Mouse (Mus musculus): Measurements from ENCODE around the gene Trak1. TPM values are rescaled to one million over a fixed set of nuclear protein-coding genes. Genes with fewer than 3 reads are reported as not detected.

Trak1 gene
- polyA plus RNA-seq, 1 experiment from 2014 or later, result 17.7 TPM

DNA sequence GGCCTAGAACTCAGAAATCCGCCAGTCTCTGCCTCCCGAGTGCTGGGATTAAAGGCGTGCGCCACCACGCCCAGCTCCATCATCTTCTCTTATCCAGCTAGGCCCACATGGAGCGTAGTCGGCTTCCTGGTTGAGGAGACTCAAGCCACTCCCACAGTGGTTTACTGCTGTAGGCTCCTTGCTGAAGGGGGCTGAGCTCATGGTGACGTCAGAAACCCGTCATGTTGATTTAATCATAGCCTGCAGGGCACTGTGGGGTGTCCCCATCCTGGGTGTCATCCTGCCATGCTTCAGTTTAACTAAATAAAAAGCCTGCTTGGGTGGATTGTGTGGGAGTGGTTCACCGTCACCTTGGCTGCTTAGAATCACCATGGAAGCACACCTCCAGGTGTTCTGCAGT is 92.0 kb downstream of the Trak1 start:
- Histone ChIP-seq H3K9me3 (no peaks in the 10 kb centered on the region), H3K4me2 (no peak overlapping the region), H3K4me3 (no peak overlapping the region), H3K4me1 (peaks cover 25% of the 10 kb centered on the region), H3K27me3 (no peaks in the 10 kb centered on the region), H3K9ac (no peak overlapping the region), H3K27ac (no peak overlapping the region), H3K36me3 (peaks cover 4% of the 10 kb centered on the region; the same call in 1 of the 2 replicates)
- ATAC-seq (ENCODE audit: insufficient number of reproducible peaks, insufficient read depth, low FRiP score, low TSS enrichment, low read depth), result no peak
- WGBS, result 75% methylated on average over 10 of the region's 10 CpGs

DNA sequence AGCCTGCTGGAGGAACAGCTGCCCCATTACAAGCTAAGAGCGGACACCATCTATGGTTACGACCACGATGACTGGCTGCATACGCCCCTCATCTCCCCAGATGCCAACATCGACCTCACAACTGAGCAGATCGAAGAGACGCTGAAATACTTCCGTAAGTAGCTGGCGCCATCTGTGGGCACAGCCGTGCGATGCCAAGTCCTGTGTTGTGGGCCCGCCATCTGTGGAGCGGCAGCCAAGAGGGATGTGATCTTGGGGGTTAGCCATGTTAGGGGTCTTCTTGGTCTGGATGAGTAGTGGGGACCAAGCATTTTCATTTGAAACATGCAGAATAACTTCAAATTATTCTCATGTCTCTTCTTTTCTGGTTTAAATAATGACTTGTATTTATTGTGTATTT is 94.6 kb downstream of the Trak1 start:
- 91% methylated on average over 13 of the region's 13 CpGs for WGBS
- Histone ChIP-seq H3K4me1 (peaks cover 14% of the 10 kb centered on the region), H3K9me3 (no peaks in the 10 kb centered on the region), H3K4me3 (no peak overlapping the region), H3K9ac (no peak overlapping the region), H3K4me2 (no peak overlapping the region), H3K27ac (no peak overlapping the region), H3K27me3 (no peaks in the 10 kb centered on the region), H3K36me3 (peaks cover 4% of the 10 kb centered on the region; the same call in 1 of the 2 replicates)
- ATAC-seq (ENCODE audit: insufficient number of reproducible peaks, insufficient read depth, low FRiP score, low TSS enrichment, low read depth), result no peak

DNA sequence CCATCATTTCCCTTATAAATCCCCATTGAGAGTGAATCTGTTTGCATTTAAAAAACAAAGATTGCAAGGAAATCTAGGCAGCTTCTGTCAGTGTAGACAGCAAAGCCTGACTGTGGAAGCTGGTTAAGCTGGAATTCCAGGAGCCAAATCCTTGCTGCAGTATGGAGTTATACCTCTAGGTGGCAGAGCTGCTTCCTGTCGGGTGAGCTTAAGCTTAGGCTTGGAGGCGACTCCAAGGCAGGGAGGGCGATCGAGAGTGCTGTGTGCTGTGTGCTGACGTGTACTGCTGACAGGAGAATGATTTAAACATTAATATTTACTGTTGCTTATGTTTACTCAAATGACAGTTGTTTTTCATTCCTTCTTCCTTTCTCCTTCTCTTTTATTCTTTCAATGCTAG is 95.1 kb downstream of the Trak1 start:
- no peak overlapping the region for H3K4me3 ChIP-seq
- H3K9me3 ChIP-seq, result no peaks in the 10 kb centered on the region
- ATAC-seq (ENCODE audit: insufficient number of reproducible peaks, insufficient read depth, low FRiP score, low TSS enrichment, low read depth), result no peak
- peaks cover 14% of the 10 kb centered on the region for H3K4me1 ChIP-seq
- H3K9ac ChIP-seq, result no peak overlapping the region
- no peak overlapping the region for H3K4me2 ChIP-seq
- peaks cover 4% of the 10 kb centered on the region; the same call in 1 of the 2 replicates for H3K36me3 ChIP-seq
- WGBS, result 29% methylated on average over 5 of the region's 5 CpGs
- H3K27ac ChIP-seq, result no peak overlapping the region
- no peaks in the 10 kb centered on the region for H3K27me3 ChIP-seq

DNA sequence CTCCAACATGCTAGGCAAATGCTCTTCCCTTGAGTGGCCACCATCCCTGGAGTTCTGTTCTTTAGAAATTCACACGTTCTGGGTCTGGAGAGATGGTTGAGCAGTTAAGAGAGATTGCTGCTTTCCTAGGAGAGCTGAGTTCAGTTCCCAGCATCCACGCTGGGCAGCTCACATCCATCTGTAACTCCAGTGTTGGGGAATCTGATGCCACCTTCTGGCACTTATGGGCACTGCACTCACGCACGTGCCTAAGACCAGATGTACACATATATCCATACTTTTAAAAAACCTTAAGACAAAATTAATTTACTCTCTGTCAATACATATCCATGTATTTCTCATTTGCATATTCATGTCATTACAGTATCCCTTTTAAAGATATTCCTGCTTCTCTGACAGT is 95.8 kb downstream of the Trak1 start:
- Histone ChIP-seq H3K27me3 (no peaks in the 10 kb centered on the region), H3K4me2 (no peak overlapping the region), H3K9me3 (no peaks in the 10 kb centered on the region), H3K27ac (no peak overlapping the region), H3K4me1 (peaks cover 13% of the 10 kb centered on the region), H3K36me3 (peaks cover 4% of the 10 kb centered on the region; the same call in 1 of the 2 replicates), H3K4me3 (no peak overlapping the region), H3K9ac (no peak overlapping the region)
- no peak for ATAC-seq (ENCODE audit: insufficient number of reproducible peaks, insufficient read depth, low FRiP score, low TSS enrichment, low read depth)
- 94% methylated on average over 4 of the region's 4 CpGs for WGBS

DNA sequence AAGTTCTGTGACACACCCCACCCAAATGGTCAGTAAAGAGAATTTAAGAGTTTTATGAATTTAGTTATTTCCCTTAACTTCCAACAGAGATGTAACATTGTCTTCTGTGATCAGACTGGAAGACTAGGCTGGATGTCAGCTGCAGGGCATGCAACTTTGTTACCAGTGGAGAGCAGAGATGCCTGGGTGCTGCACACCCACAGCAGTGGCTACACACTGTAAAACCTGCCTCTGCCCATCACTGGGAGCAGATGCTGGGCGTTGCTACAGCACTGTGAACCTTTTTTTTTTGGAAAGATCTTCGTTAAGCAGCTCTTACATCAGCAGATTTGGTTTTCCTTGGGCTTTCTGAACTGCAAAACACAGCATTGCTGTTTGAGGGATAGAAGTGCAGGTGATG is 97.6 kb downstream of the Trak1 start:
- WGBS, result 87% methylated on average over 2 of the region's 2 CpGs
- no peak overlapping the region for H3K27ac ChIP-seq
- H3K4me3 ChIP-seq, result no peak overlapping the region
- no peaks in the 10 kb centered on the region for H3K27me3 ChIP-seq
- H3K9ac ChIP-seq, result no peak overlapping the region
- peaks cover 4% of the 10 kb centered on the region; the same call in 1 of the 2 replicates for H3K36me3 ChIP-seq
- no peak overlapping the region for H3K4me2 ChIP-seq
- peaks cover 8% of the 10 kb centered on the region for H3K4me1 ChIP-seq
- ATAC-seq (ENCODE audit: insufficient number of reproducible peaks, insufficient read depth, low FRiP score, low TSS enrichment, low read depth), result no peak
- H3K9me3 ChIP-seq, result no peaks in the 10 kb centered on the region

DNA sequence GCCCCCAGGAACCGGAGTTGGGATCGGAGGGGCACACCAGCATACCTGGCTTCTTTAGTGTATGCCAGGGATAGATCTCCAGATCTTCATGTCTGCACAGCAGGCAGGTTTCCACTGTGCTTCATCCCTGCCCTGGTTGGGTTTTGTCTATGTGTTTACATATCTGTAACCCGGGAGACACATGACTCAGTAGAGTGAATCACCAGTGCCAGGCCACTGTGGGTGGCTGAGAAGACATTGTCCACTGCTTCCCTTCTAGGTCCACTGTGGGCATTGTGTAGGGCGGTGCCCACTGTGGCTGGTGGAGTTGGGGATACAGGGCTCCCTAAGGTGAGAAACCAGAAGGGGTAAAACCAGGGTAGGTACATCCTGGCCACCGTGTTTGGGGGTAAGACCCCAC is 98.5 kb downstream of the Trak1 start:
- WGBS, result 91% methylated on average over 5 of the region's 5 CpGs
- H3K27me3 ChIP-seq, result no peaks in the 10 kb centered on the region
- no peak for ATAC-seq (ENCODE audit: insufficient number of reproducible peaks, insufficient read depth, low FRiP score, low TSS enrichment, low read depth)
- no peak overlapping the region for H3K27ac ChIP-seq
- H3K9ac ChIP-seq, result no peak overlapping the region
- peaks cover 8% of the 10 kb centered on the region for H3K4me1 ChIP-seq
- H3K4me2 ChIP-seq, result no peak overlapping the region
- no peaks in the 10 kb centered on the region for H3K9me3 ChIP-seq
- H3K36me3 ChIP-seq, result peaks cover 4% of the 10 kb centered on the region; the same call in 1 of the 2 replicates
- H3K4me3 ChIP-seq, result no peak overlapping the region

DNA sequence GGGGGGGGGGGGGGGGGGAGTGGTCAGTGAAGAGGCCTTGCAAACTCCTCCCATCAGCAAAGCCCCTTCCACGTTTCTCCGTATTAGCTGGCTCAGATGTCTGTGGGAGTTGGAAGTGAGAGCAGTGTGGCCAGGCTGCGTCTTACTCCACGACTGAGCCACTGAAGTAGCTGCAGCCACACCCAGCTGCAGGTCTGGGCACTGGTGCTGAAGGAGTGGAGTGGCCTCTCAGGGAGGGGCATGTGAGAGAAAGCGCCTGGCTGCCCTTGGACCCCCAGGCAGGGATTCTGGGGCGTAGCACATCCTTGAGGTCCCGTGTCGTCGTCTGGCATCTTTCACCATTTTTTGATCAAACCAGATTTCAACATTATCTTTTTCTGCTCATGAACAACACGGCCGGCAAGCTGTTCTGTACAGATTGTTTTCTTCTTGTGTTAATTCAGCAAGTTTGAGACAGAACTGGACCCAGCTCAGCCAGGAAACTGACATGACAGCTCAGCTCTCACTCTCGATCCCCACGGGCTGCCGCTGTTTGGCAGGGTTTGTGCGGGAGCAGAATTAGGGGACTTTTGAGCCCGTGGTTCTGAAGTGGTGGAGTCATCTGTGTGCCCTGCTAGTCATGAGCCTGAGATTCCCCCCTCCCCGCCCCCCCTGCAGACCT is 100.9 kb downstream of the Trak1 start:
- H3K9ac ChIP-seq, result no peak overlapping the region
- no peak overlapping the region for H3K4me3 ChIP-seq
- no peaks in the 10 kb centered on the region for H3K9me3 ChIP-seq
- no peaks in the 10 kb centered on the region for H3K27me3 ChIP-seq
- H3K4me2 ChIP-seq, result no peak overlapping the region
- H3K27ac ChIP-seq, result no peak overlapping the region; the same call in 1 of the 2 replicates
- H3K36me3 ChIP-seq, result no peaks in the 10 kb centered on the region
- H3K4me1 ChIP-seq, result peaks cover 14% of the 10 kb centered on the region
- 58% methylated on average over 17 of the region's 17 CpGs for WGBS
- ATAC-seq (ENCODE audit: insufficient number of reproducible peaks, insufficient read depth, low FRiP score, low TSS enrichment, low read depth), result no peak

DNA sequence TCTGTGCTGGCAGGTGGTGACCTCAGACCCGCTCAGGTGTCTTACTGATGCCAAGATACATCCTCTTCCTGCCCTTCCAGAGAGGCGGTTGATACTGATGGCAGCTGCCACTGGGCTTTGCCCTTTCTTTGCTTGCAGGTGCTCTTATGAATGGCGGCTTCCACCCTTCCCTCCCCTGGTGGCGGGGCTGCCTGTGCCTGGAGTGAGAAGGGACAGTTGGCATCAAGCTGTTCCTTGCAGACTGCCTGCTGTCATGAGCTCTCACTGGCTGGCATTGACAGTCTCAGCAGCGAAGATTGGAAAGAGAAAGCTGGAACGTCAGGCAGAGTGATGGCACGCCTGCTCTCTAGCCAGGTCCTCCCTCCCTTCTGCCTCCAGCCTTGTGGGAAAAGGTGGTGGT is 101.5 kb downstream of the Trak1 start:
- Histone ChIP-seq H3K4me1 (peaks cover 19% of the 10 kb centered on the region), H3K27me3 (no peaks in the 10 kb centered on the region), H3K9me3 (no peaks in the 10 kb centered on the region), H3K27ac (no peak overlapping the region), H3K9ac (no peak overlapping the region), H3K36me3 (no peaks in the 10 kb centered on the region), H3K4me2 (no peak overlapping the region), H3K4me3 (no peak overlapping the region)
- ATAC-seq (ENCODE audit: insufficient number of reproducible peaks, insufficient read depth, low FRiP score, low TSS enrichment, low read depth), result no peak
- WGBS, result 73% methylated on average over 7 of the region's 7 CpGs

DNA sequence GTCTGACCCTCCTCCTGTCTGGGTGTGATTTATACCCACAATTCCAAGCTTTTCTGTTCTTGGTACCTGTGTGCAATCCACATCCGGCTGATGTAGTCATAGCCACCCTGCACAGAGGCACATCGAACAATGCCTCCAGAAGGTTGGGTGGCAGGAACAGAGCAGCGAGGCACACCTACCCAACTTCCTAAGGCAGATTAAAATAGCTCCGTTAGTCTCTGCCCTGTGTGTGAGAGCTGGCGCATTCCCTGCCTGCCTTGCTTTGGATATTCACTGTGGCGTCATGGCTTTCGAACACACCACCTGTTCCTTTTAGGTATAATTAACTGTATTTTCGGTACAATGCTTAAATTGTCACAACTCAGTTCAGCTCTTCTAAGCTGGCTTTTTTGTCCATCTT is 103.3 kb downstream of the Trak1 start:
- Histone ChIP-seq H3K9me3 (no peaks in the 10 kb centered on the region), H3K9ac (no peak overlapping the region), H3K4me1 (peaks cover 21% of the 10 kb centered on the region), H3K4me2 (no peak overlapping the region), H3K36me3 (no peaks in the 10 kb centered on the region), H3K27ac (no peak overlapping the region), H3K4me3 (no peak overlapping the region), H3K27me3 (no peaks in the 10 kb centered on the region)
- WGBS, result 87% methylated on average over 8 of the region's 8 CpGs
- ATAC-seq (ENCODE audit: insufficient number of reproducible peaks, insufficient read depth, low FRiP score, low TSS enrichment, low read depth), result no peak

DNA sequence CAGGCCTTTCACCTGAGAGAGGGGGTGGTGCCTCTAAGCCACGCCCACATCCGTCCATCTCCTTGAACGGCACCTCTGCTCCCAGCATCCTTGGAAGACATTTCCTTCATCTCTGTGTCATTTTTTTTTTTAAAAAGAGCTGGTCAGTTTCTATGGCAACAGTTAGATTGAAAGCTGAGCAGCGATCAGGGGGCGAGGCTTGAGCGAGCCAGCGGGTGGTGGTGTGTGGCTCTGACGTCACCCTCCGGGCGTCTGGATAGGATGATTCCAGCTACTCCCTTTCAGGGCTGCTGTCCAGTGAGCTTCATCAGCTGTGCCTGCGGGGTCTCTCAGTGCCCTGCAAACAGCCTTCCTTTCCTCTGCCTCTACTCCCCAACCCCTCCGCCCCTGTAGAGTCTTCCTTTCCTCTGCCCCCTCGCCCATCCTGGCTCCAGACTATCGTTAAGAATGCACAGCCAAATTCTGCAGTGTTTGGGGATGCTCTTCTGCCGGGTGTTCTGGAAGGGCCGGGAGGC is 105.9 kb downstream of the Trak1 start:
- Histone ChIP-seq H3K4me1 (peaks cover 14% of the 10 kb centered on the region), H3K27ac (peak overlapping the region; percentile 51; the same call in 1 of the 2 replicates), H3K4me2 (peak overlapping the region; percentile 61), H3K9ac (peak overlapping the region; percentile 58; the same call in 1 of the 2 replicates), H3K4me3 (peak overlapping the region; percentile 36), H3K27me3 (no peaks in the 10 kb centered on the region), H3K9me3 (no peaks in the 10 kb centered on the region), H3K36me3 (no peaks in the 10 kb centered on the region)
- peak; percentile 82 for ATAC-seq (ENCODE audit: insufficient number of reproducible peaks, insufficient read depth, low FRiP score, low TSS enrichment, low read depth)
- WGBS, result 14% methylated on average over 16 of the region's 16 CpGs

DNA sequence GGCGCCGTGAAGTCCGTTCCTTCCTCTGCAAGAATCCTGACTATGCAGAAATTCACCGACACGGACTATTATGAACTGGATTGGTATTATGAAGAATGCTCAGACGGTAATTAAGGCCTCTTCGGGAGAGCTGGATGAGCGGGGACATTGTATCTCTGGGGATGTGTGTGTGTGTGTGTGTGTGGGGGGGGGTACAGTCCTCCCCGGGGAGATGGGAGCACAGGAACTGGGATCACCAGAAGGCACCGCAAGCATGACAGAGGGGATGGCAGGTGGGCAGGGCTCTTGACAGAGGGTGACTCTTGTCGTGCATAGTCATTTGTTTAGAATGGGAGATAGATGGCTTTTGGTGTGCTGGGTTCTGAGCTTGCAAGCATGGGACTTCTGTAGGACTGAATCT is 106.4 kb downstream of the Trak1 start:
- no peaks in the 10 kb centered on the region for H3K36me3 ChIP-seq
- 0 out of 2 replicates have a peak, but pooled peaks have one; percentile 32 for ATAC-seq (ENCODE audit: insufficient number of reproducible peaks, insufficient read depth, low FRiP score, low TSS enrichment, low read depth)
- H3K4me2 ChIP-seq, result peak overlapping the region; percentile 61
- no peaks in the 10 kb centered on the region for H3K9me3 ChIP-seq
- peak overlapping the region; percentile 51; the same call in 1 of the 2 replicates for H3K27ac ChIP-seq
- no peaks in the 10 kb centered on the region for H3K27me3 ChIP-seq
- peak overlapping the region; percentile 58; the same call in 1 of the 2 replicates for H3K9ac ChIP-seq
- peaks cover 13% of the 10 kb centered on the region for H3K4me1 ChIP-seq
- WGBS, result 43% methylated on average over 11 of the region's 11 CpGs
- peak overlapping the region; percentile 36 for H3K4me3 ChIP-seq

DNA sequence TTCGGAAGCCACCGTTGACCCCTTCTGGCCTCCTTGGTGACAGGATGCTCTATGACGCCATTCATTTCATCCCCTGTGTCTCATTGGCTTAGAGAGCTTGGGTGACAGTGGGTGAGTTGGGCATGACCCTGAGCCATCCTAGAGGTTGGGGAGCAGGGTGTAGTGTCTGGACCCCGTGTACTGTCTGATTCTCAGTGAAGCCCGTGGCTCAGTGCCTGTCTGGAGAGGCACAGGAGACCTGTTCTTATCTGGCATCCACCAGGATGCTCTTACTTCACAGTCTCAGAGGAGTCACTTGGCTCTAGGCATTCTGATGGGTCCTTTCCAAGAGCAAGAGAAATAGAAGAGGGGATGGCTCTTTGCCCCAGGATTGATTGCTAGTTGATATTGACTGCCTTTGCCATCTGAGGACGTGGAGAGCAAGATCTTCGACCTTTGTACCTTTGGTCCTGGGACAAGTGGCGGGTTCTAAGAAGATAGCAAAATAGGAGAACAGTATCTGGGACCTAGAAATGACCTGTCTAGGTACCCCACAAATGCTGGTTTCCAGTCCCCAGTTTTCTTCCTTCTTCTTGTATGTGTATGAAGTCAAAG is 107.9 kb downstream of the Trak1 start:
- H3K9ac ChIP-seq, result no peak overlapping the region
- H3K27me3 ChIP-seq, result no peaks in the 10 kb centered on the region
- H3K4me3 ChIP-seq, result no peak overlapping the region
- H3K4me2 ChIP-seq, result no peak overlapping the region
- no peak for ATAC-seq (ENCODE audit: insufficient number of reproducible peaks, insufficient read depth, low FRiP score, low TSS enrichment, low read depth)
- 91% methylated on average over 8 of the region's 8 CpGs for WGBS
- H3K4me1 ChIP-seq, result peaks cover 13% of the 10 kb centered on the region
- no peaks in the 10 kb centered on the region for H3K36me3 ChIP-seq
- H3K9me3 ChIP-seq, result no peaks in the 10 kb centered on the region
- H3K27ac ChIP-seq, result no peak overlapping the region

Measured in embryonic facial prominence, embryonic 13.5 days (tissue).